Mouse (Mus musculus): Measurements from ENCODE around the gene Chst15. TPM values are rescaled to one million over a fixed set of nuclear protein-coding genes. Genes with fewer than 3 reads are reported as not detected.

The Chst15 gene
- polyA plus RNA-seq, 1 experiment from 2014 or later = 8.2 TPM

DNA sequence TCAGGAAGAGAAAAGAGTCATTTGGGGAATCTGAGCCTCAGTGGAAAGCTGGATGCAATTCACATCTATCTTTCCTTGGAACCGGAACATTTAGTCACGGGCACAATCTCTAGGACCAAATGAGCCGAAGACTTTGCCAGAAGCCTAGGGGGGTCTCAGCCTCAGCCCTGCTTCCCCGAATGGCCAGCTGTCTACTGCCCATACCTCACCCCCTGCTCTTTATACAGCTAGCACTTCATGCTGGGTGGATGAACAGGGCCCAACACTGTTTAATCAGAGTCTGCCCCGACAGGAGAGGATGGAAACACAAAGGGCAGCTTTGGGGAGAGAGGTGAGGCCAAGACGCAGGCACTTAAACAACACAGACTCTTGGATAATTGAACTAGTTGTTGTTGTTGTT, 53.8 kb downstream of the Chst15 start:
- DNase-seq (ENCODE audit: low spot score) = no peak

DNA sequence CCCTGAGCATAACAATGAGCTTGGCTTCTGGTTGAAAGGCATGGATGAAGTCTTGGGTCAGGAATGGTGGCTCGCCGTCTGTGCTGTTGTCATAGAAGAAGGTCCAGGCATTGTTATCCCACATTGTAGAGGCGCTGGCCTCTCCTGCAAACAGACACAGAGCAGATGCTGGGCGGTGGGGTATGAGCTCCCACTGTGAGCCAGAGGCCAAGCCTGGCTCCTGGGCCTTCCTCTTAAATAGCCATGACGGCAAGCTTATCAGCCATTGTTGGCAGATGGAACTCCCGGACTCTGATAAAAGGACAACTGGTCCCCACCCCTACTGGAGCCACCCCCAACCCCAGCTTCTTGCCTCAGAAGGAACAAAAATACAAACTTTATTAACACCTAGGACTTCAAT, 54.3 kb downstream of the Chst15 start:
- no peak for DNase-seq (ENCODE audit: low spot score)

GRCm38 (mm10) chr7:132261885-132262284, 55.1 kb downstream of the Chst15 start:
- no peak for DNase-seq (ENCODE audit: low spot score)

GRCm38 (mm10) chr7:132260632-132261031, 56.4 kb downstream of the Chst15 start:
- no peak for DNase-seq (ENCODE audit: low spot score)

DNA sequence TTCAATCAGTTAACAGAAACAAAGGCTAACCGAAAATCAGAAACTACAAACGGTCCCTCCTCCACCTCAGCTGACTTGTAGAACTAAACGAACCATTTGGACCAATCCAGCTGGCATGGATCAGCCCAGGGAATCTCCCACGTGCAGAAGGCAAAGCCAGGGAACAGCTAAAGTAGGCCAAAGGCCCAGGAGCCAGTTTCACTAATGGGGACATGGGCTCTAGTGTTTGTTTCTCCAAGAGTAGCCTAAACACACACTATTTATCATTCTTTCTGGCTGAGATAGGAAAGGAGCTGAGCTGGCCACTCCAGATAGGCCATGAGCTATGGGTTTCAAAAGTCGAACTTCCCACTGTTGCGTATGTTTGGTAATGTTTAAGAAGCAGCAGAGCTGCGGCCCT, 58.2 kb downstream of the Chst15 start:
- DNase-seq (ENCODE audit: low spot score) = no peak

GRCm38 (mm10) chr7:132258216-132258615, 58.8 kb downstream of the Chst15 start:
- no peak for DNase-seq (ENCODE audit: low spot score)

DNA sequence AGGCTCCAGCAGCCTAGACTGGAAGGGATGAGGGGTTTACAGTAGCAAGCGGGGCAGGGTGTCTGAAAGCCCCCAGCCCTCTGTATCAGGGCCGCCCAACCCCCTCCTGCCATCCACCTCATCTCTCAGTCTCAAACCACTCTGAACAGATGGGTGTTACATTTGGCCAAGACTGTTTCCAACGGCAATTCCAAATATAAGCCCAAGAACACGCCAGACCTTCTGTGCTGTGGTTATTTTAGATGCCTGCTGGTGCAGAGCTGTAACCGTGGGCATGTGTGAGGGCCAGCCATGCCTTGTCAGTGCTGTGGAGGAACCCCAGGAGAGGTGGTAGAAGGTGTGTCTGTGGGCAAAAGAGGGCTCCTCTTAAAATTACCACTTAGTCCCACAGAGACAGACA, 63.5 kb downstream of the Chst15 start:
- no peak for DNase-seq (ENCODE audit: low spot score)

- DNase-seq (ENCODE audit: low spot score) = no peak
Observed at GRCm38 (mm10) chr7:132253078-132253477, 64.0 kb downstream of the Chst15 start.

DNA sequence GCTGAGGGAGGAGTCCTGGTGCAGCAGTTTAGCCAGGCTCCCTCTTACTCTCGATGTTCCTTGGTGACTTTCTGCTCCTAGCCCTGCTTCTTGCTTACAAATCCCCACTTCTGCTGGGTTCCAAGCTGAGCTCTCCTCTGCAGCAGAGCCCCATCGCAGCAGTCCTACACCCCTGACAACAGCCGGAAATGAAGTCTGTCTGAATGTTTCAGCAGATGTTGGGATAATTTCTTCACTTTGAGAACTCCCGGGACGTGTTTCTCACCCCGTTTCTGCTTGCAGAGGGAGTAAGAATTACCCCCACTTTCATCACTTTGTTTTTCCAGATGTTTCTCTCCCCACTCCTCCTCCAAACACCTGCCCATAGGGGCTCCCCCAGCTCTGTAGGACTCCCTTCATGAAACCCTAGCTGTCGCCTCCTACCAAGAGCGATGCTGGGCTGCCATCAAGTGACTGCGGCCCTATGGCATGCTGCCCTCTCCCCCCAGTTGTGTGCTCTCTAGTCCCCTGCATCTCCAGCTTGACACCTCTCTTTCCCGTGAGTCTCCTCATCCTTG, 67.4 kb downstream of the Chst15 start:
- no peak for DNase-seq (ENCODE audit: low spot score)

DNA sequence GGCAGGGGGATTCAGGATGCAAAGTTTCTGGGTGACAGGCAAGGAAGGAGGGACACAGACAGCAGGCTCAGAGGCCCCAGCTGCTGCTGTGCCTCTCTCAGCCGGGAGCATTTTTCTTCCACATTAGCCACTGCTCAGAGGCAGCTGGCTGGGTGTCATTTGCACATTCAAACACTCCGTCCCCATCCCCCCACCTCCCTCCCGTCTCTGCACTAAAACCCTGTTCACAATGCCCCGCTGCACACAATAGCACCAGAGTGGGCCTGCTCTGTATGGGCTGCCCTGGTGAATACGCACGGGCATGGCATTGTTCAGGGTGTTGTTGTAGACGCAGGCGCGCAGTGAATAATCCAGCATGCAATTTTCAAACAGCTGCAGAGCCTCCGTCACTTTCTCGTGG, 69.5 kb downstream of the Chst15 start:
- DNase-seq (ENCODE audit: low spot score) = no peak

- DNase-seq (ENCODE audit: low spot score) = no peak
Observed at GRCm38 (mm10) chr7:132247091-132247490, 69.9 kb downstream of the Chst15 start.

- no peak for DNase-seq (ENCODE audit: low spot score)
Observed at GRCm38 (mm10) chr7:132245730-132246129, 71.3 kb downstream of the Chst15 start.

- DNase-seq (ENCODE audit: low spot score) = no peak
Observed at GRCm38 (mm10) chr7:132244637-132245036, 72.4 kb downstream of the Chst15 start.

DNA sequence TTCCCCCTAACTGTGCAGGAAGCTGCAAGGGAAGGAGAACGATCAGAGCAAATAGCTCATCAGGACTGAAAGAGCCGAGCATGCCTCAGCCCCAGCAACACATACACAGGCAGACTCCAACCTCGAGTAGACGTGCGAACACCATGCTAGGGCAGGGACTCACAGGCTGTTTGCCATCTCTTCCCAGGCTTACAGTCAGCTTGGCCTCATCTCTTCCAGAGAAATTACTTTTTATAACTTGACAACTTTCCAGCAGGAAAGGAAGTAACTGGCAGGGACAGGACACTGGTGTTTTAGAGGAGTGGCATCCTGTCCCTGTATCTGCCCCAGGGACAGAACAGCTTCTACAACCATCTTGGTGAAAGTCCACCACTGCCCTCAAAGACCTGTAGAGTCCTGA, 73.8 kb downstream of the Chst15 start:
- no peak for DNase-seq (ENCODE audit: low spot score)

DNA sequence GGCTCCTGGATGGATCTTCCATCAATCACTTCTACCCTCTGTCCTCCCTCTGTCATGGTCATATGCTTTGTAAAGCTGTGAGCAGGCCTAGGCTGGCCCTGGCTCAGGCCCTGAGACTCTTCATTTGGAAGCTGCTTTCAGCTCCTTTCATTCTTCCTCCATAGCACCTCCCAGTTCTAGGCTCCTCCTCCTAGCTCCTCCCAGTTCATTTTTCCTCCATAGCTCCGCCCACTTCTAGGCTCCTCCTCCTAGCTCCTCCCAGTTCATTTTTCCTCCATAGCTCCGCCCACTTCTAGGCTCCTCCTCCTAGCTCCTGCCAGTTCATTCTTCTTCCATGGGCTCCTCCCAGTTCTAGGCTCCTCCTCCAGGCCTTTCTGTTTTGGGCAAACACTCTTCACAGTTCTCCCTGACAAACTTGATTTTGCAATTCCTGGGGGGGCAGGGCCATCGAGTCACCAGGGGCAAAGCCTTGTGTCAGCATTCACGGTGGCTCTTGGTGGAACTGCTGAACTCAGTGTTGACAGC, 74.3 kb downstream of the Chst15 start:
- DNase-seq (ENCODE audit: low spot score) = no peak

- no peak for DNase-seq (ENCODE audit: low spot score)
Observed at GRCm38 (mm10) chr7:132238921-132239320, 78.1 kb downstream of the Chst15 start.

DNA sequence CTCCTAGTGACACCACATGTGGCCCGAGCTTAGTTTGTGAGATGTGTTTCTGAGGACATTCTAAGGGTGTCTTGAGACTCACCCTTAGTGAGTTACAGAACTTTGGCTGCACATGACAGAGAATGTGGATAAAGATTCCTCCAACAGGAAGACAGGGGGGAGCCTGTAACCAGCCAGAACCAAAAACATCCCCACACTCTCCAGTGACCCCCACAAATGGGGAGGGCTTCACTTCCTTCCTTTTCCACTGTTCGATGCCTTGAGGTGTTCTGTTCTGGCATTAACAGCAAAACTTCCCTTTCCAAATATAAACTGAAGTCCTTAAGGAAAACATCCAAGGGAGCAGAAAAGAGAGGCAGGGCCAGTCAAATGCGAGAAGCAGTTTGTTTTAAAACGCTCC, 79.8 kb downstream of the Chst15 start:
- DNase-seq (ENCODE audit: low spot score) = no peak

GRCm38 (mm10) chr7:132236789-132237188, 80.2 kb downstream of the Chst15 start:
- DNase-seq (ENCODE audit: low spot score) = no peak

- DNase-seq (ENCODE audit: low spot score) = no peak
Observed at GRCm38 (mm10) chr7:132234250-132234649, 82.8 kb downstream of the Chst15 start.

- DNase-seq (ENCODE audit: low spot score) = no peak
Observed at GRCm38 (mm10) chr7:132233732-132234131, 83.3 kb downstream of the Chst15 start.

DNA sequence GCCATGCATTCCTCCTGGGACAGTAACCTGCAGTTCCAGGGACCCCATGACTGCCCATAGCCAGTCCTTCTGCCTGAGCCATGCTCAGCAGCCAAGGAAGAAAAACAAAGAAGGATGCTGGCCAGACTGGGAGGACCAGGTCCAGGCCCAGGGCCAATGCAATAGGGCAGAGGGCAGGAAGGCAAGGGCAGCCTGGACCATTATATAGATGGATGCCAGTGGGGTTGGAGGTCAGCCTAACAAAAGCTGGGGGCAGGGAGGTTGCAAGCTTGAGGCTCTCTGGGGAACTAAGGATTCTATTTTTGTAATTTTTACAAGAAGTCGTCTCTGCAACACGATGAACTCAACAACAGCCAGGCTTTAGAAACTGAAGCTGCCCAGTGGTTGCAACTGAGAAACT, 84.1 kb downstream of the Chst15 start:
- DNase-seq (ENCODE audit: low spot score) = no peak

GRCm38 (mm10) chr7:132231476-132231875, 85.6 kb downstream of the Chst15 start:
- no peak for DNase-seq (ENCODE audit: low spot score)

- DNase-seq (ENCODE audit: low spot score) = no peak
Observed at GRCm38 (mm10) chr7:132230961-132231360, 86.1 kb downstream of the Chst15 start.
